Mouse (Mus musculus) CH12.LX (cell line): ENCODE measurements at regions not wholly inside any gene's neighbourhood (a gene's known extent, or its start where the extent isn't known, plus 50 kb on each side); places are given as distances from the start of the nearest gene placed in this dataset.
A peak's percentile ranks its signal among the peaks of the same experiment; 100 is the strongest.

ENCODE experiments used
- DNase-seq: peaks from one replicate; pipeline ENCODE4 v3.0.0-alpha.2; 2013; ENCODE audit errors: extremely low read depth
- H3K27ac ChIP-seq: 2 replicates; pipeline ENCODE4 v1.5.1; 2012; ENCODE audit warnings: low read depth, mild to moderate bottlenecking, control low read depth, moderate library complexity; ENCODE audit not compliant: insufficient read depth
- H3K27me3 ChIP-seq: replicated peaks from 2 replicates; pipeline ENCODE3; 2012; ENCODE audit warnings: inconsistent platforms
- H3K36me3 ChIP-seq, 2 experiments: replicated peaks in 1 of 2; 2 replicates each; pipeline versions ENCODE3 to v1.6.1; 2012; ENCODE audit warnings: inconsistent platforms in 1 of 2, low read length in 1 of 2, mild to moderate bottlenecking in 1 of 2, mixed read lengths in 1 of 2, moderate library complexity in 1 of 2; ENCODE audit not compliant: control insufficient read depth in 1 of 2, insufficient read depth in 1 of 2
- H3K4me1 ChIP-seq, 2 experiments: 2 replicates each; pipeline ENCODE4 v1.6.1; 2012; ENCODE audit warnings: inconsistent platforms in 1 of 2, moderate library complexity in 1 of 2; ENCODE audit not compliant: insufficient read depth in 2 of 2, control insufficient read depth in 1 of 2
- H3K4me2 ChIP-seq: 2 replicates; pipeline ENCODE4 v1.6.1; 2012; ENCODE audit warnings: low read depth, mild to moderate bottlenecking, control low read depth; ENCODE audit not compliant: poor library complexity, insufficient read depth, severe bottlenecking
- H3K4me3 ChIP-seq, 3 experiments: fragments of 150-350 bp in 1 of 3; sonication (generic) in 1 of 3; replicated peaks in 1 of 3; 2 replicates each; pipeline versions ENCODE3 to v1.5.1; 2011 to 2012; ENCODE audit warnings: low read depth in 2 of 3, low read length in 2 of 3, mild to moderate bottlenecking in 2 of 3, moderate library complexity in 2 of 3, control low read depth in 1 of 3, improper control_type of control experiment in 1 of 3, inconsistent platforms in 1 of 3, mixed read lengths in 1 of 3; ENCODE audit not compliant: poor library complexity in 1 of 3
- H3K79me2 ChIP-seq: replicated peaks from 2 replicates; pipeline ENCODE4 v1.6.1; 2012; ENCODE audit warnings: mild to moderate bottlenecking, moderate library complexity; ENCODE audit not compliant: control insufficient read depth, poor library complexity, insufficient read depth, severe bottlenecking; ENCODE audit errors: extremely low read depth
- H3K9ac ChIP-seq: 2 replicates; pipeline ENCODE4 v1.6.1; 2012; ENCODE audit warnings: low read depth, mild to moderate bottlenecking, control low read depth, moderate library complexity; ENCODE audit not compliant: insufficient read depth
- H3K9me3 ChIP-seq: replicated peaks from 2 replicates; pipeline ENCODE3; 2012; ENCODE audit warnings: low read length, inconsistent platforms, mixed read lengths
- CHD1 ChIP-seq: IDR thresholded peaks from 2 replicates; pipeline ENCODE4 v1.6.1; 2012; ENCODE audit warnings: low read depth, low read length, improper control_type of control experiment, inconsistent platforms
- CHD2 ChIP-seq: IDR thresholded peaks from 2 replicates; pipeline ENCODE4 v1.6.1; 2011; ENCODE audit warnings: low read length, improper control_type of control experiment
- E2F4 ChIP-seq: IDR thresholded peaks from 2 replicates; pipeline ENCODE4 v1.6.1; 2011; ENCODE audit warnings: low read depth, low read length, improper control_type of control experiment; ENCODE audit not compliant: insufficient replicate concordance
- ELF1 ChIP-seq: IDR thresholded peaks from 2 replicates; pipeline ENCODE4 v1.6.1; 2014; ENCODE audit warnings: low read depth, mild to moderate bottlenecking, inconsistent platforms, low read length, improper control_type of control experiment
- GABPA ChIP-seq: IDR thresholded peaks from 2 replicates; pipeline ENCODE4 v1.6.1; 2012; ENCODE audit warnings: low read depth, low read length, improper control_type of control experiment, inconsistent platforms; ENCODE audit not compliant: insufficient replicate concordance
- IRF4 ChIP-seq: IDR thresholded peaks from 2 replicates; pipeline ENCODE4 v1.6.1; 2014; ENCODE audit warnings: low read depth, mild to moderate bottlenecking, inconsistent platforms, low read length, improper control_type of control experiment
- JUN ChIP-seq: IDR thresholded peaks from 2 replicates; pipeline ENCODE4 v1.6.1; 2011; ENCODE audit warnings: low read depth, mild to moderate bottlenecking, low read length, improper control_type of control experiment, moderate library complexity; ENCODE audit not compliant: insufficient read depth
- JUND ChIP-seq: conservative IDR thresholded peaks from 2 replicates; pipeline ENCODE4 v1.6.1; 2011; ENCODE audit warnings: low read depth, low read length, improper control_type of control experiment
- MAFK ChIP-seq: IDR thresholded peaks from 2 replicates; pipeline ENCODE4 v1.6.1; 2011; ENCODE audit warnings: low read length, improper control_type of control experiment; ENCODE audit not compliant: insufficient replicate concordance
- MAX ChIP-seq: IDR thresholded peaks from 2 replicates; pipeline ENCODE4 v1.6.1; 2011; ENCODE audit warnings: low read length, improper control_type of control experiment
- MAZ ChIP-seq: IDR thresholded peaks from 2 replicates; pipeline ENCODE4 v1.6.1; 2012; ENCODE audit warnings: low read depth, mild to moderate bottlenecking, inconsistent platforms, low read length, improper control_type of control experiment, moderate library complexity
- MXI1 ChIP-seq: IDR thresholded peaks from 2 replicates; pipeline ENCODE4 v1.6.1; 2011; ENCODE audit warnings: mild to moderate bottlenecking, low read depth, low read length, improper control_type of control experiment
- NELFE ChIP-seq: IDR thresholded peaks from 2 replicates; pipeline ENCODE4 v1.6.1; 2011; ENCODE audit warnings: low read depth, low read length, improper control_type of control experiment
- NRF1 ChIP-seq: IDR thresholded peaks from 2 replicates; pipeline ENCODE4 v1.6.1; 2014; ENCODE audit warnings: low read depth, mild to moderate bottlenecking, inconsistent platforms, low read length, improper control_type of control experiment, moderate library complexity
- RCOR1 ChIP-seq: conservative IDR thresholded peaks from 2 replicates; pipeline ENCODE4 v1.6.1; 2012; ENCODE audit warnings: low read depth, mild to moderate bottlenecking, inconsistent platforms, low read length, improper control_type of control experiment
- SIN3A ChIP-seq: IDR thresholded peaks from 2 replicates; pipeline ENCODE4 v1.6.1; 2012; ENCODE audit warnings: low read length, improper control_type of control experiment, inconsistent platforms
- SMC3 ChIP-seq: IDR thresholded peaks from 2 replicates; pipeline ENCODE4 v1.6.1; 2011; ENCODE audit warnings: low read depth, low read length, improper control_type of control experiment
- TBP ChIP-seq: conservative IDR thresholded peaks from 2 replicates; pipeline ENCODE4 v1.6.1; 2011; ENCODE audit warnings: low read depth, low read length, improper control_type of control experiment
- TCF12 ChIP-seq: IDR thresholded peaks from 2 replicates; pipeline ENCODE4 v1.6.1; 2014; ENCODE audit warnings: low read depth, mild to moderate bottlenecking, inconsistent platforms, low read length, improper control_type of control experiment
- USF1 ChIP-seq: IDR thresholded peaks from 2 replicates; pipeline ENCODE4 v1.6.1; 2014; ENCODE audit warnings: low read depth, mild to moderate bottlenecking, inconsistent platforms, low read length, improper control_type of control experiment
- ZC3H11A ChIP-seq: IDR thresholded peaks from 2 replicates; pipeline ENCODE4 v1.6.1; 2012; ENCODE audit warnings: low read depth, mild to moderate bottlenecking, inconsistent platforms, low read length, improper control_type of control experiment
- ZKSCAN1 ChIP-seq: IDR thresholded peaks from 2 replicates; pipeline ENCODE4 v1.6.1; 2012; ENCODE audit warnings: low read depth, inconsistent platforms, low read length, improper control_type of control experiment, borderline replicate concordance
- ZMIZ1 ChIP-seq: IDR thresholded peaks from 2 replicates; pipeline ENCODE4 v1.6.1; 2012; ENCODE audit warnings: low read depth, mild to moderate bottlenecking, inconsistent platforms, low read length, improper control_type of control experiment
- ZNF384 ChIP-seq: IDR thresholded peaks from 2 replicates; pipeline ENCODE4 v1.6.1; 2012; ENCODE audit warnings: low read depth, low read length, improper control_type of control experiment, inconsistent platforms
- dilution Hi-C: fragments of 300-500 bp; cut with MboI; formaldehyde crosslinking; loops from 2 replicates; pipeline ENCODE4 v1.14.3; 2020; ENCODE audit warnings: low sequenced_read_pairs; ENCODE audit not compliant: extremely low pct_unique_long_range_greater_than_20kb, extremely low pct_ligation_motif_present
- in situ Hi-C: fragments of 300-500 bp; cut with MboI; formaldehyde crosslinking; loops from 3 replicates; pipeline ENCODE4 v1.14.3; 2019; ENCODE audit warnings: low sequenced_read_pairs, low pct_ligation_motif_present, low pct_unique_long_range_greater_than_20kb, mixed read lengths

DNA sequence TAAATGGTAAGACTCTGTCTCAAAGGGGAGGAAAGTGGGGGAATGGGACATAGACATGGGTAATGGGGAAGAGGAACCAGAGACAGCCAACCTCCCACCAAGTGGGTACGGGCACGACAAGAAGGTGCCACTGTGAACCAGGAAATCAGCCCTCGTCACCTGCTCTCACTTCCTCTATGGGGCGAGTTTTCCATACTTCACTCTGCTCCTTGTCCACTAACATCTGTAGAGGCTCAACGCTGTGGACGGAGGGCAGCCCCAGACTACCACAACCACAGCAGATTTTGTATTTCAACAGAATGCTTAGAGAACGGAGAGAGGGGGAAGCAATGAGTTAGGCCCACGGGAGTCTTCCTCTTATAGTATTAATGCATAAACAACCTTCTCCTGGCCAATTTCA, 83.8 kb upstream of the Pced1b start (continued):
- TF ChIP-seq IRF4 (peak; percentile 73), MXI1 (no peak), ZNF384 (no peak), E2F4 (no peak), TCF12 (no peak), NELFE (no peak), MAX (no peak), SMC3 (no peak), ZC3H11A (no peak), ZMIZ1 (no peak), ELF1 (peak; percentile 52), CHD2 (no peak), NRF1 (no peak)

DNA sequence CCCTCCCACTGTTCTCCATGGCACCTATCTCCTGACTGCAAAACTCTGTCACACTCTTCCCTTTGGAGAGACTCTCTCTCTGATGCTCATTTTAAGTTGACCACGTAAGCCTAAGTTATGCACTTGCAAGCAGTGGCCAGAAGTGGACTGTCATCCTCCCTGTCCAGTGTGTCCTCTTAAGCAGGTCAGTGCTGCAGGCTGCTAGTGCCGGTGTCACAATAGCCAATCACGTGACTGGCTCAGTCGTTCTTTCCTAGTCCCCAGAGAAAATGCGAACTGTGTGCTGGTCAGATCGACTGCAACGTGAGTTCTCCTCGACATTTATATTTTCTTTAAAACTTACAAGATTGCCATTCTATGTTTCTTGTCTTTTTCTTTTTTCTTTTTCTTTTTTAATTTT, 84.6 kb upstream of the Pced1b start:
- Histone ChIP-seq H3K36me3 (no peaks in the 10 kb centered on the region), H3K9ac (no peak overlapping the region), H3K4me1 (peaks cover 2 to 10% of the 10 kb centered on the region in 2 experiments; a peak in 3 of 4 replicates), H3K79me2 (no peaks in the 10 kb centered on the region), H3K9me3 (no peaks in the 10 kb centered on the region), H3K4me3 (no peak overlapping the region), H3K27ac (no peak overlapping the region), H3K27me3 (no peaks in the 10 kb centered on the region), H3K4me2 (no peak overlapping the region)
- dilution Hi-C loops (no loop called here), in situ Hi-C loops (no loop called here)
- DNase-seq: no peak
- TF ChIP-seq IRF4 (no peak), ZC3H11A (no peak), JUN (no peak), ZKSCAN1 (no peak), MXI1 (no peak), GABPA (no peak), E2F4 (no peak), ZNF384 (no peak), MAX (no peak), NRF1 (no peak), USF1 (no peak), CHD1 (no peak), JUND (no peak), RCOR1 (no peak), TBP (no peak), MAFK (no peak), MAZ (no peak), SIN3A (no peak)
